In genomic region chr11:63918321-63919105, GRCm38 (mm10) we compare ENCODE assay signal across 8 mouse cellular contexts. TPM values are rescaled to one million over a fixed set of nuclear protein-coding genes. Genes with fewer than 3 reads are reported as not detected.
DNase-seq lines count a peak whose midpoint lies in the region; ATAC-seq lines count a peak whose summit lies in the region.

No protein-coding gene starts in this region.

- peak overlapping the region; percentile 99 for H3K4me2 ChIP-seq in heart, embryonic 13.5 days
- peak overlapping the region; percentile 86 for H3K4me2 ChIP-seq in hindbrain, embryonic 14.5 days (replicated peaks)
- peak overlapping the region; percentile 87 for H3K4me2 ChIP-seq in limb, embryonic 13.5 days (replicated peaks)
- H3K4me2 ChIP-seq in neural tube, embryonic 15.5 days, result peak overlapping the region; percentile 78

- no peaks in the 10 kb centered on the region for H3K36me3 ChIP-seq in heart, embryonic 13.5 days
- H3K36me3 ChIP-seq in hindbrain, embryonic 14.5 days (replicated peaks; ENCODE audit: control insufficient read depth, insufficient read depth), result no peaks in the 10 kb centered on the region
- no peaks in the 10 kb centered on the region for H3K36me3 ChIP-seq in limb, embryonic 13.5 days
- no peaks in the 10 kb centered on the region for H3K36me3 ChIP-seq in neural tube, embryonic 15.5 days

- DNase-seq in heart, adult 9 months (ENCODE audit: low spot score in 2 of 2), result no peak
- DNase-seq in hindbrain, embryonic 14.5 days (ENCODE audit: low spot score), result no peak
- no peak for DNase-seq in cerebellum, adult 11-12 months
- DNase-seq in gastrocnemius, postnatal 4 days (ENCODE audit: low spot score in 2 of 2), result no peak
- DNase-seq in gastrocnemius, adult 8-10 months (ENCODE audit: low spot score in 2 of 2), result no peak

- H3K27ac ChIP-seq in heart, embryonic 13.5 days (replicated peaks), result no peak overlapping the region
- H3K27ac ChIP-seq in hindbrain, embryonic 14.5 days, result no peak overlapping the region
- peak overlapping the region; percentile 17; the same call in 1 of the 2 replicates for H3K27ac ChIP-seq in limb, embryonic 13.5 days
- 0 out of 2 replicates have a peak overlapping the region, but pooled peaks have one; percentile 11 for H3K27ac ChIP-seq in neural tube, embryonic 15.5 days (replicated peaks)

- peak overlapping the region; percentile 68 for H3K4me3 ChIP-seq in heart, embryonic 13.5 days
- peak overlapping the region; percentile 60 for H3K4me3 ChIP-seq in hindbrain, embryonic 14.5 days (replicated peaks; ENCODE audit: low read length)
- peak overlapping the region; percentile 80 for H3K4me3 ChIP-seq in limb, embryonic 13.5 days
- peak overlapping the region; percentile 68 for H3K4me3 ChIP-seq in neural tube, embryonic 15.5 days (replicated peaks)

- no peaks in the 10 kb centered on the region for H3K9me3 ChIP-seq in heart, embryonic 13.5 days
- H3K9me3 ChIP-seq in hindbrain, embryonic 14.5 days (ENCODE audit: control insufficient read depth, low read length), result no peaks in the 10 kb centered on the region
- H3K9me3 ChIP-seq in limb, embryonic 13.5 days, result no peaks in the 10 kb centered on the region
- no peaks in the 10 kb centered on the region for H3K9me3 ChIP-seq in neural tube, embryonic 15.5 days (replicated peaks)

- peaks cover 63% of the 10 kb centered on the region for H3K27me3 ChIP-seq in heart, embryonic 13.5 days (replicated peaks)
- H3K27me3 ChIP-seq in hindbrain, embryonic 14.5 days (ENCODE audit: control insufficient read depth, insufficient read depth, low read length), result peaks cover 62% of the 10 kb centered on the region
- H3K27me3 ChIP-seq in limb, embryonic 13.5 days, result peaks cover 42% of the 10 kb centered on the region
- H3K27me3 ChIP-seq in neural tube, embryonic 15.5 days (replicated peaks), result peaks cover 23% of the 10 kb centered on the region

- no peak for ATAC-seq in heart, embryonic 13.5 days (ENCODE audit: extremely low read depth, insufficient number of reproducible peaks, low FRiP score, low TSS enrichment)
- ATAC-seq in hindbrain, embryonic 14.5 days (ENCODE audit: low FRiP score), result no peak
- no peak for ATAC-seq in limb, embryonic 13.5 days (ENCODE audit: low FRiP score, low read depth)
- ATAC-seq in neural tube, embryonic 15.5 days (ENCODE audit: low FRiP score), result no peak

- 42% methylated on average over 17 of the region's 17 CpGs for WGBS in heart, embryonic 13.5 days
- WGBS in hindbrain, embryonic 14.5 days, result 14% methylated on average over 17 of the region's 17 CpGs
- WGBS in limb, embryonic 13.5 days, result 14% methylated on average over 17 of the region's 17 CpGs
- WGBS in neural tube, embryonic 15.5 days, result 13% methylated on average over 17 of the region's 17 CpGs

- peaks cover 73% of the 10 kb centered on the region for H3K4me1 ChIP-seq in heart, embryonic 13.5 days
- H3K4me1 ChIP-seq in hindbrain, embryonic 14.5 days (replicated peaks; ENCODE audit: control insufficient read depth, insufficient read depth, low read length), result peaks cover 39% of the 10 kb centered on the region
- peaks cover 72% of the 10 kb centered on the region for H3K4me1 ChIP-seq in limb, embryonic 13.5 days
- peaks cover 76% of the 10 kb centered on the region for H3K4me1 ChIP-seq in neural tube, embryonic 15.5 days

- peak overlapping the region; percentile 81; the same call in 1 of the 2 replicates for H3K9ac ChIP-seq in heart, embryonic 13.5 days
- H3K9ac ChIP-seq in hindbrain, embryonic 14.5 days, result peak overlapping the region; percentile 62
- H3K9ac ChIP-seq in limb, embryonic 13.5 days, result peak overlapping the region; percentile 90
- H3K9ac ChIP-seq in neural tube, embryonic 15.5 days (replicated peaks), result peak overlapping the region; percentile 74

RNA-seq across cellular contexts. Expression of gene Hs3st3b1, which starts 3.6 kb away (rescaled TPM):
- polyA plus RNA-seq in heart, embryonic 13.5 days (2015; fragmentation: Nextera tagmentation; extraction: Ambion mirVana), result 2.2 and 2.7 TPM in 2 replicates
- 6.7 and 7.9 TPM in 2 replicates for polyA plus RNA-seq in hindbrain, embryonic 14.5 days (2014; fragmentation: Nextera tagmentation; extraction: Ambion mirVana)
- polyA plus RNA-seq in limb, embryonic 13.5 days (2015; fragmentation: Nextera tagmentation; extraction: Ambion mirVana), result 25.6 and 26.1 TPM in 2 replicates
- 7.0 and 7.1 TPM in 2 replicates for polyA plus RNA-seq in neural tube, embryonic 15.5 days (2015; fragmentation: Nextera tagmentation; extraction: Ambion mirVana)
- total RNA-seq in gastrocnemius, postnatal 4 days (2021), result 1 to 10 TPM in 1 of 2 experiments, under 1 TPM in 1; 0.96 to 1.8 TPM
- total RNA-seq in gastrocnemius, adult 8-10 months (2022), result under 1 TPM; 0.24 to 0.32 (median 0.27) TPM

Comparison
In these comparisons a context has a peak if more than half of its experiments do, and no peak if none do; other contexts are left out.
1. H3K27ac ChIP-seq: peak in limb, embryonic 13.5 days (single experiment) and neural tube, embryonic 15.5 days (single experiment); none in heart, embryonic 13.5 days (single experiment) and hindbrain, embryonic 14.5 days (single experiment).
2. Peak in every context shown above with its lines, with median percentiles within 50 percentile points of each other: H3K4me2 ChIP-seq, H3K4me3 ChIP-seq and H3K9ac ChIP-seq.